Mouse (Mus musculus) cortical plate, adult 2 months (tissue): ENCODE results near the gene Srsf9. TPM values are rescaled to one million over a fixed set of nuclear protein-coding genes. Genes with fewer than 3 reads are reported as not detected.

Experiments
- H3K27ac ChIP-seq: fragments of 200-500 bp; 2 replicates; pipeline ENCODE4 v1.5.1; 2012; ENCODE audit warnings: low read length, control low read depth, inconsistent platforms; ENCODE audit not compliant: insufficient read depth
- H3K4me1 ChIP-seq: fragments of 200-500 bp; 2 replicates; pipeline ENCODE4 v1.6.1; 2011; ENCODE audit warnings: low read length; ENCODE audit not compliant: control insufficient read depth, insufficient read depth
- H3K4me3 ChIP-seq: fragments of 200-500 bp; 2 replicates; pipeline ENCODE4 v1.5.1; 2011; ENCODE audit warnings: mild to moderate bottlenecking, low read length, control low read depth; ENCODE audit not compliant: insufficient read depth
- CTCF ChIP-seq: fragments of 200-500 bp; IDR thresholded peaks from 2 replicates; pipeline ENCODE4 v1.5.1; 2011; ENCODE audit warnings: mild to moderate bottlenecking, control low read depth, low read length; ENCODE audit not compliant: insufficient read depth; ENCODE audit errors: extremely low read depth
- POLR2A ChIP-seq: fragments of 200-500 bp; IDR thresholded peaks from 2 replicates; pipeline ENCODE4 v1.6.1; 2011; ENCODE audit warnings: mild to moderate bottlenecking, low read length, control low read depth; ENCODE audit not compliant: insufficient read depth; ENCODE audit errors: extremely low read depth
- polyA plus RNA-seq: library from polyadenylated mRNA; depleted of rRNA; stranded (reverse); fragments of >200 nt; gene quantifications from 2 replicates; pipeline ENCODE4 v1.2.3, GENCODE M21; 2012; rRNA removed

Srsf9 gene
- polyA plus RNA-seq: 53.5 and 61.0 TPM in 2 replicates

- TF ChIP-seq POLR2A (peak; percentile 88), CTCF (no peak)
- Histone ChIP-seq H3K27ac (peak within 1 kb of the TSS; percentile 99), H3K4me3 (peak within 1 kb of the TSS; percentile 93), H3K4me1 (peaks cover 1% of the 10 kb centered on the region; the same call in 1 of the 2 replicates)
Measured at GRCm38 (mm10) chr5:115326875-115327609, at the start of gene Srsf9. TSS of gene Srsf9 (plus strand) at chr5:115327177.

GRCm38 (mm10) chr5:115278053-115278452 is 48.9 kb upstream of the Srsf9 start:
- no peak overlapping the region for H3K27ac ChIP-seq
- no peaks in the 10 kb centered on the region for H3K4me1 ChIP-seq
- TF ChIP-seq CTCF (no peak), POLR2A (no peak)
- no peak overlapping the region for H3K4me3 ChIP-seq

GRCm38 (mm10) chr5:115278785-115279184 is 48.2 kb upstream of the Srsf9 start:
- H3K4me1 ChIP-seq: no peaks in the 10 kb centered on the region
- no peak overlapping the region for H3K27ac ChIP-seq
- H3K4me3 ChIP-seq: no peak overlapping the region
- TF ChIP-seq POLR2A (no peak), CTCF (no peak)

- TF ChIP-seq CTCF: no peak
- TF ChIP-seq POLR2A: peak; percentile 41; the same call in 1 of the 2 replicates
- Histone ChIP-seq H3K4me1 (no peaks in the 10 kb centered on the region), H3K27ac (peak within 1 kb of the TSS; percentile 16), H3K4me3 (peak within 1 kb of the TSS; percentile 89)
Measured at GRCm38 (mm10) chr5:115279226-115280049, 47.5 kb upstream of the Srsf9 start, which contains the start of gene Coq5. TSS of gene Coq5 (plus strand) at chr5:115279666.

- H3K4me1 ChIP-seq: no peaks in the 10 kb centered on the region
- H3K4me3 ChIP-seq: peak overlapping the region; percentile 89
- peak overlapping the region; percentile 16; the same call in 1 of the 2 replicates for H3K27ac ChIP-seq
- no peak for TF ChIP-seq POLR2A
- TF ChIP-seq CTCF: no peak
Measured at GRCm38 (mm10) chr5:115280050-115280687, 46.8 kb upstream of the Srsf9 start.

- TF ChIP-seq POLR2A (no peak), CTCF (0 out of 2 replicates have a peak, but pooled peaks have one; percentile 5)
- Histone ChIP-seq H3K27ac (no peak overlapping the region), H3K4me1 (no peaks in the 10 kb centered on the region), H3K4me3 (no peak overlapping the region)
Measured at GRCm38 (mm10) chr5:115284735-115285134, 42.2 kb upstream of the Srsf9 start.

GRCm38 (mm10) chr5:115294173-115294572 is 32.8 kb upstream of the Srsf9 start:
- TF ChIP-seq POLR2A (no peak), CTCF (no peak)
- peaks cover 2% of the 10 kb centered on the region; the same call in 1 of the 2 replicates for H3K4me1 ChIP-seq
- H3K4me3 ChIP-seq: no peak overlapping the region
- H3K27ac ChIP-seq: no peak overlapping the region

- Histone ChIP-seq H3K4me1 (peaks cover 2% of the 10 kb centered on the region; the same call in 1 of the 2 replicates), H3K4me3 (no peak overlapping the region), H3K27ac (no peak overlapping the region)
- TF ChIP-seq CTCF (no peak), POLR2A (no peak)
Measured at GRCm38 (mm10) chr5:115296347-115296746, 30.6 kb upstream of the Srsf9 start.
